Mouse (Mus musculus) kidney, postnatal 0 days (tissue): ENCODE results near the gene Dlk1. TPM values are rescaled to one million over a fixed set of nuclear protein-coding genes. Genes with fewer than 3 reads are reported as not detected.

Source experiments
- ATAC-seq: fragments of 200-750 bp; cut with Nextera tagmentation; replicated peaks from 2 replicates; pipeline ENCODE4 v1.8.0; 2017; ENCODE audit warnings: low read depth, moderate number of reproducible peaks, moderate TSS enrichment, moderate library complexity; ENCODE audit not compliant: low FRiP score
- DNase-seq: peaks from one replicate; pipeline ENCODE4 v3.0.0-alpha.2; 2016; ENCODE audit warnings: low spot score
- H3K27ac ChIP-seq: fragments of 300-500 bp; sonication (generic); 2 replicates; pipeline ENCODE4 v1.5.1; 2014; ENCODE audit warnings: mild to moderate bottlenecking
- H3K27me3 ChIP-seq: fragments of 300-500 bp; sonication (generic); 2 replicates; pipeline ENCODE4 v1.6.1; 2014; ENCODE audit warnings: low read length, mixed read lengths; ENCODE audit not compliant: insufficient read depth
- H3K36me3 ChIP-seq: fragments of 300-500 bp; sonication (generic); 2 replicates; pipeline ENCODE4 v1.6.1; 2014; ENCODE audit warnings: low read length, mixed read lengths; ENCODE audit not compliant: insufficient read depth
- H3K4me1 ChIP-seq: fragments of 300-500 bp; sonication (generic); replicated peaks from 2 replicates; pipeline ENCODE4 v1.6.1; 2014; ENCODE audit warnings: antibody characterized with exemption, low read length, mixed read lengths; ENCODE audit not compliant: insufficient read depth
- H3K4me2 ChIP-seq: fragments of 300-500 bp; sonication (generic); 2 replicates; pipeline ENCODE4 v1.6.1; 2014; ENCODE audit warnings: mild to moderate bottlenecking, low read length, moderate library complexity, mixed read lengths
- H3K4me3 ChIP-seq: fragments of 300-500 bp; sonication (generic); replicated peaks from 2 replicates; pipeline ENCODE4 v1.5.1; 2014; ENCODE audit warnings: low read depth, low read length
- H3K9ac ChIP-seq: fragments of 300-500 bp; sonication (generic); 2 replicates; pipeline ENCODE4 v1.6.1; 2014; ENCODE audit warnings: low read depth, low read length
- H3K9me3 ChIP-seq: fragments of 300-500 bp; sonication (generic); replicated peaks from 2 replicates; pipeline ENCODE4 v1.6.1; 2016; ENCODE audit warnings: low read length, inconsistent platforms, mixed read lengths
- CTCF ChIP-seq: IDR thresholded peaks from 2 replicates; pipeline ENCODE4 v1.5.1; 2016; ENCODE audit warnings: antibody characterized with exemption, low read depth, mild to moderate bottlenecking, moderate library complexity
- WGBS: fragments of 180-500 bp; shearing (Covaris S2); extraction: QIAGEN DNeasy Blood & Tissue Kit; methylation state at CpG from one replicate; pipeline ENCODE4 v1.1.7; 2014; 5-methylcytosine and 5-hydroxymethylcytosine counted together
- polyA plus RNA-seq: library from polyadenylated mRNA; unstranded; fragments of >200 nt; fragmentation: Nextera tagmentation; extraction: Ambion mirVana; gene quantifications from 2 replicates; pipeline ENCODE4 v1.2.1, GENCODE M21; 2015

The Dlk1 gene
- polyA plus RNA-seq, 1 experiment from 2014 or later, result 31.1 TPM

DNA sequence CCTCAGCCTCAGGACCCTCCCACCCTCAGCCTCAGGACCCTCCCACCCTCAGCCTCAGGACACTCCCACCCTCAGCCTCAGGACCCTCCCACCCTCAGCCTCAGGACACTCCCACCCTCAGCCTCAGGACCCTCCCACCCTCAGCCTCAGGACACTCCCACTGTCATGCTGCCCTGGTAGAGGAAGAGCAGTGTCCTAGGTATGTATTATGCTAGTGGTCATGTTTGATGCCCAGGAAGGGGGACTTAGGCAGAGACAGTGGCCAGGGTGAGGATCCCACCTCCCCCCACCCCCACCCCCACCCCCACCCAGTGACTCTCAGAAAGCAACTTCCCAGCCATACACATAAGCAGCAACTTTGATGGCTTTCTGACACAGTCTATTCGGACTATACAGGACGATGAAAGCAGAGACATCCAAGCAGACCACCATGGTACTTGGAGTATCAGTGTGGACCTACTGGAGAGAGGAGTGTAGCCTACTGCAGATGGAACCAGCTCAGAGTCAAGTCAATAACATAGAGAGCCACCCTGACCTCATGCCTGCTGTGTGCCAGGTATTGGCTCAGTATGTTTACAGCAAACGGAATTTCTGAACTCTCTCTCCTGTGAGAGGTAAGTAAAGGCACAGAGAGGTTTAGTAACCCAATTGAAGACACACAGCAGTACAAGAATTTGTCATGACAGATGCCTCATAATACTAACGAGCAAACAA is 28.8 kb upstream of the Dlk1 start:
- H3K36me3 ChIP-seq, result no peaks in the 10 kb centered on the region
- no peak overlapping the region for H3K9ac ChIP-seq
- 58% methylated on average over 4 of the region's 4 CpGs for WGBS
- ATAC-seq (no peak), DNase-seq (no peak)
- no peak for TF ChIP-seq CTCF
- H3K27ac ChIP-seq, result no peak overlapping the region
- no peaks in the 10 kb centered on the region; the same call in 1 of the 2 replicates for H3K4me1 ChIP-seq
- H3K9me3 ChIP-seq, result no peaks in the 10 kb centered on the region
- H3K27me3 ChIP-seq, result 0 out of 2 replicates have a peak, but pooled peaks cover 3% of the 10 kb centered on the region
- H3K4me3 ChIP-seq, result no peak overlapping the region
- H3K4me2 ChIP-seq, result no peak overlapping the region

DNA sequence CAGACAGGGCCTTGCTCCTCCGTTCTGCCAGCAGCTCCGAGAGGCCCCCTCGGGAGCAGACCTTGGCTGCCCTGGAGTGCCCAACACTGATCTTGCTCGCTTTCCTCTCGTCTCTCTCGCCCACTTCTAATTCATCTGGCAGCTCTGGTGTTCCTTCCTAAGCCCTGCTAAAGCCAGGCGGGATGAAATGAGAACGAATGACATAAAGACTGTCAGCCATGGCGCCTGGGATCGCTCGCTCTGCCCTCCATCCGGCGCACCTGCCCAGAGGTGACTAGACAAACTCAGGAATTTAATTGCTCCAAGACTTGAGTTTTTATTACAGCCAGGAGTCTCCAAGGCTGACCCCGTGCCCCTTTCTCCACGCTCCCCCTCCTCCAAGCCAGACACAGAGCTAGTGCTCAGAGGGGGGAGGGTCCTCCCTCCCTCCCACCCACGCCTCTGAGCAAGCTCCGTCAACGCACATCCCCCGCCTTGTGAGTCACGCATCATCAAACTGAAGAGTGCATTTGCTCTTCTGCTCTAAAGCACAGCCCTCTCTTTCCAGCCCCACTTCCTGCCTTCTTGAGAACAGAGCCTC is 27.8 kb upstream of the Dlk1 start:
- H3K27me3 ChIP-seq, result 0 out of 2 replicates have a peak, but pooled peaks cover 3% of the 10 kb centered on the region
- no peak overlapping the region for H3K4me3 ChIP-seq
- no peak overlapping the region for H3K27ac ChIP-seq

GRCm38 (mm10) chr12:109425982-109426381 is 26.6 kb upstream of the Dlk1 start:
- no peak overlapping the region for H3K4me2 ChIP-seq
- no peaks in the 10 kb centered on the region for H3K36me3 ChIP-seq
- no peak overlapping the region for H3K27ac ChIP-seq
- DNase-seq (no peak), ATAC-seq (no peak)
- WGBS, result 84% methylated on average over 12 of the region's 12 CpGs
- H3K9ac ChIP-seq, result no peak overlapping the region
- no peak for TF ChIP-seq CTCF
- 0 out of 2 replicates have a peak, but pooled peaks cover 3% of the 10 kb centered on the region for H3K27me3 ChIP-seq
- H3K4me1 ChIP-seq, result no peaks in the 10 kb centered on the region; the same call in 1 of the 2 replicates
- H3K4me3 ChIP-seq, result no peak overlapping the region
- no peaks in the 10 kb centered on the region for H3K9me3 ChIP-seq

More for the DNA sequence above, 27.8 kb upstream of the Dlk1 start:
- no peaks in the 10 kb centered on the region for H3K9me3 ChIP-seq
- WGBS, result 4% methylated on average over 20 of the region's 20 CpGs
- no peak for TF ChIP-seq CTCF
- DNase-seq (peak; percentile 67), ATAC-seq (peak; percentile 58; the same call in 1 of the 2 replicates)
- H3K4me1 ChIP-seq, result no peaks in the 10 kb centered on the region; the same call in 1 of the 2 replicates
- no peaks in the 10 kb centered on the region for H3K36me3 ChIP-seq
- peak overlapping the region; percentile 25; the same call in 1 of the 2 replicates for H3K4me2 ChIP-seq
- H3K9ac ChIP-seq, result no peak overlapping the region

- 60% methylated on average over 6 of the region's 6 CpGs for WGBS
- Histone ChIP-seq H3K36me3 (no peaks in the 10 kb centered on the region), H3K9ac (no peak overlapping the region), H3K4me2 (no peak overlapping the region), H3K27me3 (no peaks in the 10 kb centered on the region), H3K9me3 (no peaks in the 10 kb centered on the region), H3K4me1 (no peaks in the 10 kb centered on the region), H3K4me3 (no peak overlapping the region), H3K27ac (no peak overlapping the region)
- TF ChIP-seq CTCF, result no peak
- no peak for DNase-seq
- no peak for ATAC-seq
Observed at GRCm38 (mm10) chr12:109432475-109433130, 20.0 kb upstream of the Dlk1 start.

- Histone ChIP-seq H3K27ac (no peak overlapping the region), H3K4me1 (no peaks in the 10 kb centered on the region), H3K4me3 (no peak overlapping the region), H3K4me2 (peak overlapping the region; percentile 25; the same call in 1 of the 2 replicates), H3K9me3 (no peaks in the 10 kb centered on the region), H3K36me3 (no peaks in the 10 kb centered on the region), H3K9ac (no peak overlapping the region), H3K27me3 (no peaks in the 10 kb centered on the region)
- peak; percentile 72 for ATAC-seq
- 12% methylated on average over 10 of the region's 10 CpGs for WGBS
- peak; percentile 63 for TF ChIP-seq CTCF
- DNase-seq, result peak; percentile 70
Observed at GRCm38 (mm10) chr12:109436367-109436807, 16.2 kb upstream of the Dlk1 start.

DNA sequence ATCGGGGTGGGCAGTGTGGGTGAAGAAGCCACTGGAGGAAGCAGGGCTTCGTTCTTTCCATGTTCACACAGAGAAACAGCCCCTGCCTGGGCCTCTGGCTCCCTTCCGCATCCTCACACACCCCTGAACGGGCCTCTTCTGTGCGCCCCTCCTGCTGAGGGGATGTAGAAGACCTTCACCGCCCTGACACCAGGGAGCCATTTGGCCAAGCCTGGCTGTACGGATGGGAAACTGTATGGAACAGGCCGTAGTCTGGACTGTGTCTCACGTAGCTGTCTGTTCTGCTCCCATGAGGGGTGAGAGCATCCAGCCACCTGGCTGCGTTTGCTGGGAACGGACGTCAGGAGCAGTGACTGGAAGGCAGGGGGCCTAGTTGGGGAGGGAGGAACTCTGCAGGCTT is 15.8 kb upstream of the Dlk1 start:
- no peaks in the 10 kb centered on the region for H3K36me3 ChIP-seq
- no peaks in the 10 kb centered on the region for H3K27me3 ChIP-seq
- H3K9ac ChIP-seq, result no peak overlapping the region
- 30% methylated on average over 12 of the region's 12 CpGs for WGBS
- no peaks in the 10 kb centered on the region for H3K9me3 ChIP-seq
- no peak overlapping the region for H3K27ac ChIP-seq
- H3K4me2 ChIP-seq, result no peak overlapping the region
- no peaks in the 10 kb centered on the region for H3K4me1 ChIP-seq
- no peak for TF ChIP-seq CTCF
- H3K4me3 ChIP-seq, result no peak overlapping the region
- ATAC-seq (no peak), DNase-seq (no peak)
